Mouse (Mus musculus): ENCODE data around the gene Ptk6. TPM values are rescaled to one million over a fixed set of nuclear protein-coding genes. Genes with fewer than 3 reads are reported as not detected.

The Ptk6 gene
- polyA plus RNA-seq, 1 experiment from 2014 or later, result 0.07 TPM

DNA sequence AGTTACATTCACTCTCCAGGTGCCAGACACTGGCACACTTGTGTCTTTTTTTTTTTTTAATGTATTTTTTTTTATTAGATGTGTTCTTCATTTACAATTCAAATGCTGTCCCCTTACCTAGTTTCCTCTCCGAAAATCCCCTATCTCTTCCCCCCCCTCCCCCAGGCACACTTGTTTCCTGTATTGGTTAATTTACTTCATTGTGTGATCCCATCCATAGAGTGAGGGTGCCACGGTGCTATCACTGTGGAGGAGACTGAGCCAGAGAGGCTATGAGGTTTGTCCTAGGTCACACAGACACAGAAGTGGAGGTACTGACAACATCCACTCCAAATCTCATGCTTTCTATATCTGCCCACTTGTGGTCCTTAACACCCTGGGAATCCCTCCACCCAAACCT lies 36.3 kb upstream of the Ptk6 start:
- Histone ChIP-seq H3K9ac (ENCODE audit: low read length) (no peak overlapping the region), H3K9me3 (replicated peaks; ENCODE audit: control insufficient read depth, low read length) (no peaks in the 10 kb centered on the region), H3K27me3 (ENCODE audit: control insufficient read depth, insufficient read depth, low read length) (no peaks in the 10 kb centered on the region), H3K36me3 (ENCODE audit: control insufficient read depth, insufficient read depth) (no peaks in the 10 kb centered on the region), H3K4me2 (ENCODE audit: low read depth, low read length) (no peak overlapping the region), H3K4me3 (ENCODE audit: low read length) (no peak overlapping the region), H3K4me1 (ENCODE audit: control insufficient read depth, insufficient read depth, low read length) (peaks cover 5% of the 10 kb centered on the region), H3K27ac (ENCODE audit: low read length) (no peak overlapping the region)
- 64% methylated on average over 2 of the region's 2 CpGs for WGBS
- no peak for ATAC-seq (replicated peaks; ENCODE audit: extremely low read depth, insufficient read depth, low FRiP score)

DNA sequence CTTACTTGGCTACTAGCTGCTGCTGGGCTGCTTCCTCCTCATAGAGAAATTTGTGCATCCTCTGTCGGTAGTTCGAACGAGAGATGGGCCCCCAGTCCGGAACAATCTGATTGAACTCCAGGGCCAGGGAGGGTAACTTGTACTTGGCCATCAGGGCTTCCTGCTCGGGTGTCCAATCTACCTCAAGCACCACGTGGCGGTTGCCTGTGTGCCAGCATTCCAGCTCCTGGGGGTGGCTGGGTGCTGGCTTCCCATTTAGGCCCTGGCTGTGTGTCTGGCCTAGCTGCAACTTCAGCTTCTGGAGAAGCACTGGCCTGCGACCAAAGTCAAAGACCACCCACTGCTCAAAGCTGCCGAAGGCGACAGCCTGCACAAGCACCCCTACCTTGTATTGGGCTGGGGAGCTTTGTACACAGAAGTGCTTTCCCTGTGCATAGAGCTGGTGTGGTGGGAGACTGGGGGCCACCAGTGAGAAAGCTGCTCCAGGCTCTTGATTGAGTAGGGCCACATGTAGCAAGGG lies 35.6 kb upstream of the Ptk6 start:
- 76% methylated on average over 10 of the region's 10 CpGs for WGBS
- Histone ChIP-seq H3K4me1 (ENCODE audit: control insufficient read depth, insufficient read depth, low read length) (peaks cover 5% of the 10 kb centered on the region), H3K27me3 (ENCODE audit: control insufficient read depth, insufficient read depth, low read length) (no peaks in the 10 kb centered on the region), H3K4me2 (ENCODE audit: low read depth, low read length) (no peak overlapping the region), H3K9ac (ENCODE audit: low read length) (no peak overlapping the region), H3K27ac (ENCODE audit: low read length) (no peak overlapping the region), H3K36me3 (ENCODE audit: control insufficient read depth, insufficient read depth) (no peaks in the 10 kb centered on the region), H3K9me3 (replicated peaks; ENCODE audit: control insufficient read depth, low read length) (no peaks in the 10 kb centered on the region), H3K4me3 (ENCODE audit: low read length) (no peak overlapping the region)
- no peak for ATAC-seq (replicated peaks; ENCODE audit: extremely low read depth, insufficient read depth, low FRiP score)

DNA sequence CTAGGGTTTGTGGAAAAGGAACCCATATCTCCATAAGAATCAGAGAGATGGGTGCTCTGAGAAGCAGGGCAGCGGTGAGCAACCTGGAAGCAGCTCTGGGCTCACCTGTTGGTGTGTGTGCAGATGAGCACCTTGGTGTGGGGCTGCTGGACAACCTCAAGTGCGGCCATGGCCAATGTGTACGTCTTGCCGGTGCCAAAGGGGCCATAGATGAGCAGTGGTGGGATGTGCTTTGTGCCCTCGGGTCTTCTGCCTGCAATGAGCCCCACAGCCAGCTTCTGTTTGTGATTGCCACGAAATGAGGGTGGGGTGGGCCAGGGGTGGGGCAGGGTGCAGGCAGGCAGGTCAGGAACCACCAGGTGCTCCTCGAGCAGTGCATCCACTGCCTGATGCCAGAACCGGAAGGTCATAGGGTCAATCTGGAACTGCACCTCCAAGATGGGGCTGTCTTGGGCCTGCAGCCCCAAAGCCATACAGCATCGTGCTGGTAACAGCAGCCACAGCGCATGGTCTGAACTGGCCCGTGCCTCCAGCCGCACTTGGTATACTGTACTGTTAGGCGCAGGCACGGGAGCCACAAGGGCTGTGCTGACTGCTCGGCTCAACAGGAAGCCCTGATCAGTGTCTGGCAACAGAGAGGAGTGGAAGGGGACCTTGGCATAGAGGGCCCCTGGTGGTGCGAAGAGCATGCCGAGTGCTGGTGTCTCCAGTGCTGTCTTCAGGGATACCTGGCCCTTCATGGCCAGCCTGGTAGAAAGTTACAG lies 34.8 kb upstream of the Ptk6 start:
- no peaks in the 10 kb centered on the region for H3K27me3 ChIP-seq (ENCODE audit: control insufficient read depth, insufficient read depth, low read length)

DNA sequence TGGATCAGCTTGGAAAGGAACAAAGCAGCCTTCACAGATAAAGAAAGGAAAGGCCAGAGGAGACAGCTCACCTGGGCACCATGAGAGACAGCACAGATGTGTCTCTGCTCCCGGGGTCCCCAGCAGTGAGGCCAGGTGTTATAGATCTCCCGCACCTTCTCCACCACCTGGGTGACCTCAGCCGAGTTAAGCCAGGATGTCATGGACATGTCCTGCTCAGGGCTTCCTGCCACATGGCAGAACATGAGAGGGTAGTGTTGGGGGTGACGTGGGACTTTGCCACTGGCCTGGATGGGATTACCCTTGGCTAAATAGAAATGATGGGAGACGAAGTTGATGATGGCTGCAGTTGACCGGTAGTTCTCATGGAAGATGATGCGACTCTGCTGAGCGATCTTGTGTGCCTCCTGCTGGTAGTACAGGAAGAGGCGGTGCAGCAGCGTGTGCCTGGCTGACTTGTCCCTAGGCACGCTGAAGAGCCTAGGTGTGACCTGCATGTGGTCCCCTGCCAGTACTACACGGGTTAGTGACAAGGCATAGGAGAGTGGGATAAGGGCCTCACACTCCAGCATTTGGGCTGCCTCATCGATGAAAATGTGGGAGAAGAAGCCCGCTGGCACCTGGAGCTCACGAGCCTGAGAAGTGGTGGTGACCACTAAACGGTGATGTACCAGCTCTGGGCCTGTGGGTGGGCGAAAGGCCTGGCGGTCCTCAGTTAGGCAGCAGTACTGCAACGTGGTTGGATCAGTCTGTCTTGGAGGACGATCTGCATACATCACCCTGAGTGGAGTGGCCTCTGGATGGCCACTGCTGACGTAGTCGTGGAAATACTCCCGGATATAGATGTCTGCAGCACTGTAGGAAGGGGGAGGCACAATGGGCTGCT lies 33.3 kb upstream of the Ptk6 start:
- H3K4me1 ChIP-seq (ENCODE audit: control insufficient read depth, insufficient read depth, low read length), result no peaks in the 10 kb centered on the region; the same call in 1 of the 2 replicates
- no peak for ATAC-seq (replicated peaks; ENCODE audit: extremely low read depth, insufficient read depth, low FRiP score)
- no peak overlapping the region for H3K4me3 ChIP-seq (ENCODE audit: low read length)
- no peaks in the 10 kb centered on the region for H3K27me3 ChIP-seq (ENCODE audit: control insufficient read depth, insufficient read depth, low read length)
- H3K27ac ChIP-seq (ENCODE audit: low read length), result no peak overlapping the region
- no peaks in the 10 kb centered on the region for H3K36me3 ChIP-seq (ENCODE audit: control insufficient read depth, insufficient read depth)
- H3K4me2 ChIP-seq (ENCODE audit: low read depth, low read length), result no peak overlapping the region
- no peaks in the 10 kb centered on the region for H3K9me3 ChIP-seq (replicated peaks; ENCODE audit: control insufficient read depth, low read length)
- H3K9ac ChIP-seq (ENCODE audit: low read length), result no peak overlapping the region
- WGBS, result 79% methylated on average over 23 of the region's 23 CpGs

More for the DNA sequence above, 34.8 kb upstream of the Ptk6 start:
- Histone ChIP-seq H3K9me3 (replicated peaks; ENCODE audit: control insufficient read depth, low read length) (no peaks in the 10 kb centered on the region), H3K4me2 (ENCODE audit: low read depth, low read length) (no peak overlapping the region), H3K9ac (ENCODE audit: low read length) (no peak overlapping the region), H3K27ac (ENCODE audit: low read length) (no peak overlapping the region), H3K36me3 (ENCODE audit: control insufficient read depth, insufficient read depth) (no peaks in the 10 kb centered on the region), H3K4me1 (ENCODE audit: control insufficient read depth, insufficient read depth, low read length) (peaks cover 4% of the 10 kb centered on the region), H3K4me3 (ENCODE audit: low read length) (no peak overlapping the region)
- no peak for ATAC-seq (replicated peaks; ENCODE audit: extremely low read depth, insufficient read depth, low FRiP score)
- WGBS, result 86% methylated on average over 17 of the region's 17 CpGs

DNA sequence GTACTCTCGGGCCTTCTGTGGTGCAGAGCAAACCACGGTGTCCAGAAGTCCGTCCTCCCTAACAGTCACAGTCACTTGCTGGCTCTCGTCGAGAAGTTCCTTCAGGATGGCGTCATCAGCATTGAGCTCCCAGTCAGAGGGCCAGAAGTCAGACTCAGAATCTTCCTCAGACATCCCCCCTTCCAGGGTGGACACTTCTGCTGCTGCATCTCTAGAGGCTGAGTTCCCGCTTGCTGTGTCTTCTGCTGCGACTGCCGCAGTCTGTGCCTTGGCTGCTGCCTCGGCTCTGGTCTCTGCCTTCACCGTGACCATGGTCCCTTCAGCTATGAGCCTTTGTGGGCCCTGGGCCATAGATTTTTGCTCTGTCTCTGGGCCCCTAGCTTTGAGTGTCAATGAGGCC lies 32.1 kb upstream of the Ptk6 start:
- no peak for ATAC-seq (replicated peaks; ENCODE audit: extremely low read depth, insufficient read depth, low FRiP score)
- H3K27me3 ChIP-seq (ENCODE audit: control insufficient read depth, insufficient read depth, low read length), result no peaks in the 10 kb centered on the region
- no peaks in the 10 kb centered on the region for H3K4me1 ChIP-seq (ENCODE audit: control insufficient read depth, insufficient read depth, low read length)

DNA sequence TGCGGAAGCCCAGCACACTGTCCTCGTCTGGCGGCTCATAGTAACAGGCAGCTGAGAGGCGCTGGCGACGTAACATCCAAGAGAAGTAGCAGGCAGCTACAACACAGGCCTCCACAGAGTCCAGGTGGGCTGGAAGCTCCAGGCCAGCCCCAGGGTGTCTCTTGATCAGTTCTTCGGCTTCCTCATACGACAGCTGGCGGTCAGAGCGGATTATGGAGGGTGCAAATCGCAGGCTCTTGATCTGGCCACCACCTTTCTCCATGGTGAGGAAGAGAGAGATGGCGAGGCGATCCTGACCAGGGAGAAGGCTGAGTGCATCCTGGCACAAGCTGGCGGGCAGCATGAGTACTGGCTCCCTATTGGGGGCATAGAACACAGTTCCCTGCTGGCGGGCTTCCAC lies 30.9 kb upstream of the Ptk6 start:
- Histone ChIP-seq H3K9ac (ENCODE audit: low read length) (no peak overlapping the region), H3K4me1 (ENCODE audit: control insufficient read depth, insufficient read depth, low read length) (no peaks in the 10 kb centered on the region), H3K27ac (ENCODE audit: low read length) (no peak overlapping the region), H3K27me3 (ENCODE audit: control insufficient read depth, insufficient read depth, low read length) (no peaks in the 10 kb centered on the region), H3K4me2 (ENCODE audit: low read depth, low read length) (no peak overlapping the region), H3K4me3 (ENCODE audit: low read length) (no peak overlapping the region), H3K9me3 (replicated peaks; ENCODE audit: control insufficient read depth, low read length) (no peaks in the 10 kb centered on the region), H3K36me3 (ENCODE audit: control insufficient read depth, insufficient read depth) (no peaks in the 10 kb centered on the region)
- ATAC-seq (replicated peaks; ENCODE audit: extremely low read depth, insufficient read depth, low FRiP score), result no peak
- WGBS, result 86% methylated on average over 15 of the region's 15 CpGs

More for the DNA sequence above, 32.1 kb upstream of the Ptk6 start:
- Histone ChIP-seq H3K36me3 (ENCODE audit: control insufficient read depth, insufficient read depth) (no peaks in the 10 kb centered on the region), H3K9me3 (replicated peaks; ENCODE audit: control insufficient read depth, low read length) (no peaks in the 10 kb centered on the region), H3K4me3 (ENCODE audit: low read length) (no peak overlapping the region), H3K27ac (ENCODE audit: low read length) (no peak overlapping the region), H3K4me2 (ENCODE audit: low read depth, low read length) (no peak overlapping the region), H3K9ac (ENCODE audit: low read length) (no peak overlapping the region)
- WGBS, result 85% methylated on average over 11 of the region's 11 CpGs

DNA sequence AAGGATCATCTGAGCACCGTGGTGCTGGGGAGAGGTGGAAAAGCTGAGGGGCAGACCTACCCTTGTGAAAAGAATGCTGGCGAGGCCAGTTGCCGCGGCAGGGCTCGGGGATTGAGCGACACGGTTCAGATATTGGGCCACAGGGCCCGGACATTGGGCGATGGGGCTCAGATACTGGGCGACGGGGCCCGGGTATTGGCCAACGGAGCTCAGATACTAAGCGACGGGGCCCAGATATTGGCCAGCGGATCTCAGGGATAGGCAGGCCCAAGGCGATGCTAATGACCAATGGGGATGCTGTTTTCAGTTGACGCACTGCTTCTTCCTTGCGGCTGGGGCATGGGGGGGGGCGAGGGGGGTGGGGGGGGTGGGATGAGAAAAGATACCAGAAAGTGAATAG lies 28.6 kb upstream of the Ptk6 start:
- 73% methylated on average over 20 of the region's 20 CpGs for WGBS
- Histone ChIP-seq H3K4me2 (ENCODE audit: low read depth, low read length) (no peak overlapping the region), H3K9ac (ENCODE audit: low read length) (no peak overlapping the region), H3K36me3 (ENCODE audit: control insufficient read depth, insufficient read depth) (no peaks in the 10 kb centered on the region), H3K4me1 (ENCODE audit: control insufficient read depth, insufficient read depth, low read length) (no peaks in the 10 kb centered on the region), H3K4me3 (ENCODE audit: low read length) (no peak overlapping the region), H3K27me3 (ENCODE audit: control insufficient read depth, insufficient read depth, low read length) (no peaks in the 10 kb centered on the region), H3K9me3 (replicated peaks; ENCODE audit: control insufficient read depth, low read length) (no peaks in the 10 kb centered on the region), H3K27ac (ENCODE audit: low read length) (no peak overlapping the region)
- ATAC-seq (replicated peaks; ENCODE audit: extremely low read depth, insufficient read depth, low FRiP score), result no peak

DNA sequence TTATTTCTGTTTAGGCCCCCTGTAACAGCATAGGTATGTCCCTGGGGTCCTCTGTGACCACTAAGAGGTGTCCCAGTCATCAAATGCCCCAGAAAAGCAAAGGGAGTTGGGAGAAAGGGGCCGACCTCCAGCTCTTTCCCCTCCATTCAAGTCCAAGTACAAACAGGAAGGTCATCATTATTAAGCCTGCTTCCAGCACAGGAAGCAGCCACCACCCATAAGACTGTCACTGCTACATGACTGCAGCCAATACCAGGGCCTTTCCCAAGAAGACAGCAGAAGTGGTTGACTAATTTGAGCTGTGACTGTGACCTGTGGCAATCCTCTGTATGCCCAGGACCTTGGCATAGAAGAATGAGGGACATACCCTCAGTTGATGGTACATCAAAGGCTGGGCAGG lies 25.7 kb upstream of the Ptk6 start:
- H3K9ac ChIP-seq (ENCODE audit: low read length), result no peak overlapping the region
- H3K27me3 ChIP-seq (ENCODE audit: control insufficient read depth, insufficient read depth, low read length), result no peaks in the 10 kb centered on the region
- H3K9me3 ChIP-seq (replicated peaks; ENCODE audit: control insufficient read depth, low read length), result no peaks in the 10 kb centered on the region
- H3K4me1 ChIP-seq (ENCODE audit: control insufficient read depth, insufficient read depth, low read length), result no peaks in the 10 kb centered on the region
- H3K36me3 ChIP-seq (ENCODE audit: control insufficient read depth, insufficient read depth), result no peaks in the 10 kb centered on the region
- H3K4me3 ChIP-seq (ENCODE audit: low read length), result no peak overlapping the region
- no peak for ATAC-seq (replicated peaks; ENCODE audit: extremely low read depth, insufficient read depth, low FRiP score)
- H3K4me2 ChIP-seq (ENCODE audit: low read depth, low read length), result no peak overlapping the region
- H3K27ac ChIP-seq (ENCODE audit: low read length), result no peak overlapping the region
- 58% methylated on average over 1 of the region's 1 CpGs for WGBS

DNA sequence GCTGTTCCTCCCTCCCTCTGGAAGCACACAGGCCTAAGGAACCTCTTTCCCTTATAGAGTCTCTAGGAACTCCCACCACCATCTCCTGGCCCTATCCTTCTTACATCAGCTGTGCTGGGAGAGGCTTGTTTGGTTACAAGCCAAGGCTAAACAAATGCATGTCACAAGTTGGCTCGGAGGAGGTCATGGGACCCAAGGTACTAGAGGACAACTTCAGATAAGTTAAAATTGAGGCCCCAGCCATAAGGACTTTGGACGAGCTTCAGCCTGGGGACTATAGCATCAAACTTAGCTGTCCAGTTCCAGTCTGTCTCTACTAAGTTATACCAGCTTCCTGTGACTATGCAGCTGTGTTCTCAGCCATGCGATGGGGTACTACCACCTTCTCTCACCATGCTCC lies 24.5 kb upstream of the Ptk6 start:
- H3K4me2 ChIP-seq (ENCODE audit: low read depth, low read length), result no peak overlapping the region
- no peaks in the 10 kb centered on the region for H3K9me3 ChIP-seq (replicated peaks; ENCODE audit: control insufficient read depth, low read length)
- H3K27ac ChIP-seq (ENCODE audit: low read length), result no peak overlapping the region
- no peak overlapping the region for H3K9ac ChIP-seq (ENCODE audit: low read length)
- no peaks in the 10 kb centered on the region for H3K27me3 ChIP-seq (ENCODE audit: control insufficient read depth, insufficient read depth, low read length)
- no peak for ATAC-seq (replicated peaks; ENCODE audit: extremely low read depth, insufficient read depth, low FRiP score)
- no peak overlapping the region for H3K4me3 ChIP-seq (ENCODE audit: low read length)
- H3K4me1 ChIP-seq (ENCODE audit: control insufficient read depth, insufficient read depth, low read length), result no peaks in the 10 kb centered on the region
- H3K36me3 ChIP-seq (ENCODE audit: control insufficient read depth, insufficient read depth), result no peaks in the 10 kb centered on the region
- 70% methylated on average over 3 of the region's 3 CpGs for WGBS

Measured in heart, embryonic 16.5 days (tissue).